Mouse (Mus musculus) hindbrain, embryonic 12.5 days (tissue): ENCODE measurements around the gene Ei24. TPM values are rescaled to one million over a fixed set of nuclear protein-coding genes. Genes with fewer than 3 reads are reported as not detected.

Source experiments
- ATAC-seq: fragments of 200-750 bp; cut with Nextera tagmentation; 2 replicates; pipeline ENCODE4 v1.8.0; 2017; ENCODE audit warnings: moderate TSS enrichment; ENCODE audit not compliant: low FRiP score
- H3K27ac ChIP-seq: fragments of 300-500 bp; sonication (generic); 2 replicates; pipeline ENCODE4 v1.5.1; 2016; ENCODE audit warnings: mild to moderate bottlenecking
- H3K27me3 ChIP-seq: fragments of 300-500 bp; sonication (generic); 2 replicates; pipeline ENCODE4 v1.6.1; 2016; ENCODE audit warnings: mild to moderate bottlenecking
- H3K36me3 ChIP-seq: fragments of 300-500 bp; sonication (generic); 2 replicates; pipeline ENCODE4 v1.6.1; 2016; ENCODE audit warnings: mild to moderate bottlenecking
- H3K4me1 ChIP-seq: fragments of 300-500 bp; sonication (generic); 2 replicates; pipeline ENCODE4 v1.6.1; 2016
- H3K4me2 ChIP-seq: fragments of 300-500 bp; sonication (generic); replicated peaks from 2 replicates; pipeline ENCODE4 v1.6.1; 2016; ENCODE audit warnings: mild to moderate bottlenecking
- H3K4me3 ChIP-seq: fragments of 300-500 bp; sonication (generic); 2 replicates; pipeline ENCODE4 v1.5.1; 2016; ENCODE audit warnings: mild to moderate bottlenecking
- H3K9ac ChIP-seq: fragments of 300-500 bp; sonication (generic); 2 replicates; pipeline ENCODE4 v1.6.1; 2016; ENCODE audit warnings: mild to moderate bottlenecking, moderate library complexity
- H3K9me3 ChIP-seq: fragments of 300-500 bp; sonication (generic); replicated peaks from 2 replicates; pipeline ENCODE4 v1.6.1; 2016; ENCODE audit warnings: mild to moderate bottlenecking
- WGBS: fragments of 180-500 bp; shearing (Covaris S2); methylation state at CpG from one replicate; pipeline ENCODE4 v1.1.7; 2016; 5-methylcytosine and 5-hydroxymethylcytosine counted together
- polyA plus RNA-seq: library from polyadenylated mRNA; unstranded; fragments of >200 nt; fragmentation: Nextera tagmentation; extraction: Ambion mirVana; gene quantifications from 2 replicates; pipeline ENCODE4 v1.2.1, GENCODE M21; 2016

Ei24 gene
- polyA plus RNA-seq, 1 experiment from 2014 or later, result 119 TPM

- peak; percentile 27 for ATAC-seq
- Histone ChIP-seq H3K27ac (peak overlapping the region; percentile 87), H3K4me2 (peak overlapping the region; percentile 72), H3K36me3 (peaks cover 9% of the 10 kb centered on the region), H3K27me3 (no peaks in the 10 kb centered on the region), H3K9me3 (no peaks in the 10 kb centered on the region), H3K4me3 (peak overlapping the region; percentile 95), H3K9ac (peak overlapping the region; percentile 83), H3K4me1 (peaks cover 14% of the 10 kb centered on the region)
- WGBS, result 17% methylated on average over 25 of the region's 25 CpGs
These were observed 28.8 kb downstream of the Ei24 start for GRCm38 (mm10) chr9:36768156-36769047.

- WGBS, result under 1% methylated on average over 60 of the region's 60 CpGs
These were observed 29.7 kb downstream of the Ei24 start, which contains the start of gene Stt3a for GRCm38 (mm10) chr9:36767203-36768143. TSS of gene Stt3a (minus strand) at chr9:36767679.

GRCm38 (mm10) chr9:36764378-36764777 is 32.8 kb downstream of the Ei24 start:
- H3K4me1 ChIP-seq, result peaks cover 14% of the 10 kb centered on the region
- H3K9me3 ChIP-seq, result no peaks in the 10 kb centered on the region
- H3K9ac ChIP-seq, result no peak overlapping the region
- no peak for ATAC-seq
- WGBS, result 100% methylated on average over 1 of the region's 1 CpGs
- H3K4me3 ChIP-seq, result no peak overlapping the region
- H3K36me3 ChIP-seq, result peaks cover 32% of the 10 kb centered on the region
- H3K27me3 ChIP-seq, result no peaks in the 10 kb centered on the region
- H3K4me2 ChIP-seq, result no peak overlapping the region
- H3K27ac ChIP-seq, result no peak overlapping the region

More at GRCm38 (mm10) chr9:36767203-36768143, 29.7 kb downstream of the Ei24 start, which contains the start of gene Stt3a:
- Histone ChIP-seq H3K9me3 (no peaks in the 10 kb centered on the region), H3K4me3 (peak within 1 kb of the TSS; percentile 95), H3K36me3 (peaks cover 16% of the 10 kb centered on the region), H3K27me3 (no peaks in the 10 kb centered on the region), H3K27ac (peak within 1 kb of the TSS; percentile 87), H3K9ac (peak within 1 kb of the TSS; percentile 91), H3K4me2 (peak within 1 kb of the TSS; percentile 92), H3K4me1 (peaks cover 14% of the 10 kb centered on the region)
- peak; percentile 100 for ATAC-seq

Other genes starting within 250 kb of the Ei24 start
- not detected in 2 replicates for gene Gm17689, start 214.8 kb downstream of the Ei24 start, polyA plus RNA-seq
- not detected in 2 replicates for gene A630095E13Rik, start 154.0 kb downstream of the Ei24 start, polyA plus RNA-seq
- not detected in 2 replicates for gene Acrv1, start 104.2 kb downstream of the Ei24 start, polyA plus RNA-seq
- gene Chek1, start 70.3 kb downstream of the Ei24 start, polyA plus RNA-seq, result 24.7 and 33.8 TPM in 2 replicates
- gene Stt3a, start 29.7 kb downstream of the Ei24 start, polyA plus RNA-seq, result 167 and 174 TPM in 2 replicates
- 386 and 387 TPM in 2 replicates for gene Fez1, start 24.5 kb upstream of the Ei24 start, polyA plus RNA-seq